Mouse (Mus musculus) spleen, adult 2 months (tissue): ENCODE results near the gene Ceacam1. TPM values are rescaled to one million over a fixed set of nuclear protein-coding genes. Genes with fewer than 3 reads are reported as not detected.
"Not testable (repeated sequence)": the region's sequence is repeated elsewhere in the genome, so short reads cannot be mapped to it uniquely, and the experiment has no call there.

Experiments used
- DNase-seq, 2 experiments: peaks; one replicate each; pipeline versions ENCODE4 v3.0.0 to v3.0.0-alpha.2; 2012 to 2021; ENCODE audit warnings: low spot score in 2 of 2, low read depth in 1 of 2
- H3K27ac ChIP-seq: fragments of 200-500 bp; 2 replicates; pipeline ENCODE4 v1.5.1; 2012; ENCODE audit warnings: low read length, inconsistent platforms; ENCODE audit not compliant: insufficient read depth
- H3K27me3 ChIP-seq: fragments of 200-500 bp; 2 replicates; pipeline ENCODE4 v1.6.1; 2012; ENCODE audit warnings: mild to moderate bottlenecking, moderate library complexity, low read length, inconsistent platforms; ENCODE audit not compliant: control insufficient read depth, insufficient read depth
- H3K36me3 ChIP-seq: fragments of 200-500 bp; 2 replicates; pipeline ENCODE4 v1.6.1; 2012; ENCODE audit warnings: mild to moderate bottlenecking, low read length, inconsistent platforms; ENCODE audit not compliant: control insufficient read depth, insufficient read depth
- H3K4me1 ChIP-seq: fragments of 200-500 bp; 2 replicates; pipeline ENCODE4 v1.6.1; 2011; ENCODE audit warnings: inconsistent platforms; ENCODE audit not compliant: control insufficient read depth, insufficient read depth, insufficient read length
- H3K4me3 ChIP-seq: fragments of 200-500 bp; 2 replicates; pipeline ENCODE4 v1.5.1; 2011; ENCODE audit warnings: mild to moderate bottlenecking, inconsistent platforms; ENCODE audit not compliant: insufficient read depth, insufficient read length; ENCODE audit errors: extremely low read depth
- CTCF ChIP-seq: fragments of 200-500 bp; IDR thresholded peaks from 2 replicates; pipeline ENCODE4 v1.5.1; 2011; ENCODE audit warnings: mild to moderate bottlenecking, inconsistent platforms; ENCODE audit not compliant: insufficient read depth, insufficient read length, insufficient replicate concordance; ENCODE audit errors: extremely low read depth
- POLR2A ChIP-seq: fragments of 200-500 bp; IDR thresholded peaks from 2 replicates; pipeline ENCODE4 v1.6.1; 2011; ENCODE audit warnings: low read depth, low read length, inconsistent platforms
- WGBS: fragments of 180-500 bp; shearing (Covaris S2); methylation state at CpG from one replicate; pipeline ENCODE4 v1.1.7; 2018; 5-methylcytosine and 5-hydroxymethylcytosine counted together
- polyA plus RNA-seq: library from polyadenylated mRNA; depleted of rRNA; stranded (reverse); fragments of >200 nt; gene quantifications from 2 replicates; pipeline ENCODE4 v1.2.3, GENCODE M21; 2012

Gene Ceacam1
- polyA plus RNA-seq, 1 experiment: 16.3 TPM

DNA sequence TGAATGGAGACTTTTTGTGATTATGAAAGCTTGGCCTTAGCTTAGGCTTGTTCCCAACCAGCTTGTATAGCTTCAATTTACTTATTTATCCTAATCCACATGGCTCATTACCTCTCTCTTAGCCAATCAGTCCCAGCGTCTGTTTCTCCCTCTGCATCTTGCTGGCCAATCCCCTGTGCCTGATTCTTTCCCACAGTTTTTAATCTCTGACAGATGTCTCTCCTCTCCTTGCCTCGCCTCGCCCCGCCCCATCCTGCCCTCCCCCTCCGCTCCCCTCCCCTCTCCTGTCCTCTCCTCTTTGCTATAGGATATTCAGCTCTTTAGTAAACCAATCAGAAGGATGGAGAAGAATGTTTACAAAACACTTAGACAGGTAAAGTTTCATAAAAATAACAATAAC is 7.7 kb upstream of the Ceacam1 start:
- Histone ChIP-seq H3K4me1 (no peaks in the 10 kb centered on the region), H3K27me3 (no peaks in the 10 kb centered on the region), H3K27ac (no peak overlapping the region), H3K4me3 (no peak overlapping the region), H3K36me3 (no peaks in the 10 kb centered on the region)
- no peak for DNase-seq
- WGBS: 79% methylated on average over 5 of the region's 5 CpGs
- TF ChIP-seq POLR2A (no peak), CTCF (no peak)

GRCm38 (mm10) chr7:25483133-25483735 is 5.8 kb upstream of the Ceacam1 start:
- Histone ChIP-seq H3K36me3 (no peaks in the 10 kb centered on the region), H3K4me1 (no peaks in the 10 kb centered on the region), H3K27me3 (no peaks in the 10 kb centered on the region), H3K4me3 (no peak overlapping the region), H3K27ac (no peak overlapping the region)
- WGBS: 87% methylated on average over 8 of the region's 8 CpGs
- DNase-seq: no peak
- TF ChIP-seq CTCF: no peak
- no peak for TF ChIP-seq POLR2A

DNA sequence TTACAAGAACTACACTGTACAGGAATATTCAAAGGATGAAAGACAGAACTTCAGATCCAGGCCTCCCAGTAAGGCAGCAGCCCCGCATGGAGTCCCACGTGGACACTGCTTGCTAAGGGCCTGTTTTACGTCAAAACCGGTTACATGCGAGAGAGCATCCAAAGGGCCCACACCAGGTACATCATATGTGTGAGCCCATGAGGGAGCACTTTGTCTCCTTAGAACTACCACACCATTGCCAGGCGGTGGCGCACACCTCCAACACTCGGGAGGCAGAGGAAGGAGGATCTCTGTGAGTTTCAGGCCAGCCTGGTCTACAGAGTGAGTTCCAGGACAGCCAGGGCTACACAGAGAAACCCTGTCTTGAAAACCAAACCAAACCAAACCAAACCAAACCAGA is 3.4 kb upstream of the Ceacam1 start:
- H3K36me3 ChIP-seq, DNase-seq, H3K27ac ChIP-seq, H3K4me1 ChIP-seq, H3K27me3 ChIP-seq, H3K4me3 ChIP-seq: not testable (repeated sequence)
- peak; percentile 23; the same call in 1 of the 2 replicates for TF ChIP-seq CTCF
- 80% methylated on average over 8 of the region's 8 CpGs for WGBS

DNA sequence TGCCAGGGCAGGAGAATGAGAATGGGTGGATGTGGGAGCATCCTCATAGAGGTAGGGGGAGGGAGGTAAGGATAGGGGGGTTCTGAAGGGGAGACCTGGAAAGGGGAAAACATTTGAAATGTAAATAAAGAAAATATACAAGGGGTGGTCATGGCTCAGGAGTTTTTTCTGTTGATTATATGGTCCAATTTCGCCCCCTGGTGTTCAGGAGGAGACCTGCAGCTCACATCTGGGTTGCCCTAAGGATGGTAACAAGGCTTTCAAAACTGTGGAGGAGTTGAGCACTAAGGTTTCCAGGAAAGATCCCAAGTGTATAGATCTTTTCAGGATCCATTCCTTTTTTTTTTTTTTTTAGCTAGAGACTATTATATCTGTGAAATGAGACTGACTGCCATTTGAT is 2.0 kb upstream of the Ceacam1 start:
- peak in 1 of 2 experiments; percentile 45 for DNase-seq
- WGBS: 0% methylated on average over 1 of the region's 1 CpGs
- TF ChIP-seq CTCF: peak; percentile 41; the same call in 1 of the 2 replicates
- TF ChIP-seq POLR2A: no peak
- Histone ChIP-seq H3K4me1 (no peaks in the 10 kb centered on the region; the same call in 1 of the 2 replicates), H3K4me3 (no peak overlapping the region), H3K27me3 (no peaks in the 10 kb centered on the region), H3K36me3 (peaks cover 2% of the 10 kb centered on the region), H3K27ac (no peak overlapping the region)

GRCm38 (mm10) chr7:25477752-25478093 is 320 bp upstream of the Ceacam1 start:
- not testable (repeated sequence) for DNase-seq, H3K27me3 ChIP-seq, H3K36me3 ChIP-seq, H3K4me3 ChIP-seq, H3K4me1 ChIP-seq
- H3K27ac ChIP-seq: 0 out of 2 replicates have a peak overlapping the region, but pooled peaks have one; percentile 48
- WGBS: 15% methylated on average over 2 of the region's 2 CpGs

DNA sequence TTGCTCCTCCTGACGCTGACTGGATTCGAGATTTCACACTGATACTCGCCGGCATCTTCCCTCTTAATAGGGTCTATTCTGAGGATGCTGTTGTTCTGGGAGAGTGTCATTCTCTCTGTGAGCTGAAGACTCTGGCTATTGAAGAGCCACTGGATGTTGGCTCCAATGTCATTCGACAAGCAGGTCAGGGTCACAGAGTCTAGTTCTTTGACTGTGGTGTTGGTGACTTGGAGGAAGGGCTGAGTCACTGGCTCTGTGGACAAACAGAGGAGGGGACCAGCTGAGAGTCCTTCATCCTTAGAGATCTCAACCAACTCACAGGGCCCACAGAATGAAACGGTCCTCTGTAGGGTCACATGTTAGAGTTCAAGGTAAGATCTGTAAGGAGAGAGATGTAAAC is 5.6 kb downstream of the Ceacam1 start:
- DNase-seq, H3K4me1 ChIP-seq, H3K4me3 ChIP-seq, H3K36me3 ChIP-seq, H3K27ac ChIP-seq, H3K27me3 ChIP-seq: not testable (repeated sequence)
- WGBS: 91% methylated on average over 6 of the region's 6 CpGs

- 85% methylated on average over 3 of the region's 3 CpGs for WGBS
- H3K27ac ChIP-seq, H3K27me3 ChIP-seq: not testable (repeated sequence)
Measured at GRCm38 (mm10) chr7:25465586-25465985, 11.8 kb downstream of the Ceacam1 start.

More at GRCm38 (mm10) chr7:25465586-25465985, 11.8 kb downstream of the Ceacam1 start:
- DNase-seq, H3K4me1 ChIP-seq, H3K4me3 ChIP-seq, H3K36me3 ChIP-seq: not testable (repeated sequence)
